ENCODE assay signal across 23 mouse cellular contexts in the genomic region with DNA sequence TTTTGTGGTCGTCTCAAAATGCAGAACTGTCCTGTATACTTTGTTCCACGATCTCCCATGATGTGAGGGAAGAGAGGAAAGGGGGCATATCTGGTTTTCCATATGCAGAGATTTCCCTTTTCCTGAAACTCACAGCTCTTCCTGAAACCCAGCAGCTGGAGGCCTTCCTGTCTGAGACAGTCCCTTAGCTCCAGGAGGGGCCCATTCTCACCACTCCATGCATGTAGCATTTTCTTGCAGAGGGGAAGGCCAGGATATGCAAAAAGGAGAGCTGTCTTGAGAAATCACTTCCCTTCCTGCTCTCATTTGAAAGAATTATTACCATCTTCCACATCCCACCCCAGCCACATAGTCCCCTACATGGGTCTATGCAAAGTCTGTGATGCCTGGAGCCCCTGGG.
DNase-seq lines count a peak whose midpoint lies in the region; ATAC-seq and TF ChIP-seq lines count a peak whose summit lies in the region.
"Had no signal": no experiment of that assay in that cellular context is flagged by ENCODE, and none has a peak within 500 bp of the region (broad histone marks: within the 10 kb centered on the region; RNA-seq: fewer than 3 reads in every experiment).

No protein-coding gene starts in this region.

- peak; percentile 45; the same call in 1 of the 2 replicates for ATAC-seq in heart, embryonic 12.5 days (ENCODE audit: insufficient number of reproducible peaks, low FRiP score)
- ATAC-seq in intestine, embryonic 14.5 days (replicated peaks; ENCODE audit: low FRiP score, low TSS enrichment, low read depth) = no peak
- no peak for ATAC-seq in intestine, postnatal 0 days
- ATAC-seq in liver, embryonic 16.5 days (ENCODE audit: low read depth) = peak; percentile 11; the same call in 1 of the 2 replicates
- no peak for ATAC-seq in liver, embryonic 11.5 days (replicated peaks; ENCODE audit: low FRiP score)
- ATAC-seq: forebrain, embryonic 15.5 days; hindbrain, postnatal 0 days; lung, postnatal 0 days had no signal

- H3K36me3 ChIP-seq in heart, embryonic 12.5 days = no peaks in the 10 kb centered on the region
- no peaks in the 10 kb centered on the region for H3K36me3 ChIP-seq in intestine, embryonic 14.5 days (ENCODE audit: control insufficient read depth, insufficient read depth, low read length)
- no peaks in the 10 kb centered on the region for H3K36me3 ChIP-seq in intestine, postnatal 0 days (ENCODE audit: control insufficient read depth, insufficient read depth)
- H3K36me3 ChIP-seq in liver, embryonic 16.5 days (ENCODE audit: control insufficient read depth, insufficient read depth) = no peaks in the 10 kb centered on the region
- no peaks in the 10 kb centered on the region for H3K36me3 ChIP-seq in liver, embryonic 11.5 days (ENCODE audit: control insufficient read depth, insufficient read depth, low read length)
- H3K36me3 ChIP-seq in CH12.LX (replicated peaks in 1 of 2; ENCODE audit: control insufficient read depth in 1 of 2, insufficient read depth in 1 of 2, low read length in 1 of 2) = no peaks in the 10 kb centered on the region
- H3K36me3 ChIP-seq: embryonic facial prominence, embryonic 10.5 days; forebrain, embryonic 15.5 days; midbrain, embryonic 12.5 days; neural tube, embryonic 15.5 days had no signal

- H3K4me2 ChIP-seq in heart, embryonic 12.5 days = no peak overlapping the region
- H3K4me2 ChIP-seq in intestine, embryonic 14.5 days (ENCODE audit: low read length) = no peak overlapping the region
- no peak overlapping the region for H3K4me2 ChIP-seq in intestine, postnatal 0 days (replicated peaks; ENCODE audit: low read depth)
- no peak overlapping the region for H3K4me2 ChIP-seq in liver, embryonic 16.5 days (ENCODE audit: low read depth, low read length)
- no peak overlapping the region for H3K4me2 ChIP-seq in liver, embryonic 11.5 days
- peak overlapping the region; percentile 55; the same call in 1 of the 2 replicates for H3K4me2 ChIP-seq in CH12.LX (ENCODE audit: insufficient read depth, low read depth, poor library complexity, severe bottlenecking)
- H3K4me2 ChIP-seq: forebrain, embryonic 15.5 days; midbrain, embryonic 12.5 days; neural tube, embryonic 15.5 days had no signal

- H3K79me2 ChIP-seq in CH12.LX (replicated peaks; ENCODE audit: control insufficient read depth, extremely low read depth, insufficient read depth, poor library complexity, severe bottlenecking) = no peaks in the 10 kb centered on the region

- no peak for TF ChIP-seq POLR2A in CH12.LX (IDR thresholded peaks at IDR 0.05; ENCODE audit: low read depth, low read length)

- H3K4me1 ChIP-seq in heart, embryonic 12.5 days (replicated peaks) = no peaks in the 10 kb centered on the region
- 0 out of 2 replicates have a peak, but pooled peaks cover 6% of the 10 kb centered on the region for H3K4me1 ChIP-seq in intestine, embryonic 14.5 days (replicated peaks; ENCODE audit: control insufficient read depth, insufficient read depth, low read length)
- H3K4me1 ChIP-seq in intestine, postnatal 0 days (replicated peaks; ENCODE audit: control insufficient read depth, insufficient read depth, low read length) = no peaks in the 10 kb centered on the region
- no peaks in the 10 kb centered on the region for H3K4me1 ChIP-seq in liver, embryonic 16.5 days (ENCODE audit: control insufficient read depth, low read depth, low read length)
- H3K4me1 ChIP-seq in liver, embryonic 11.5 days (replicated peaks; ENCODE audit: control insufficient read depth, insufficient read depth, low read length) = no peaks in the 10 kb centered on the region
- peaks cover 6 to 32% of the 10 kb centered on the region in 2 experiments; a peak in 3 of 4 replicates for H3K4me1 ChIP-seq in CH12.LX (ENCODE audit: control insufficient read depth in 1 of 2, insufficient read depth in 2 of 2)
- H3K4me1 ChIP-seq: embryonic facial prominence, embryonic 10.5 days; forebrain, embryonic 15.5 days; midbrain, embryonic 12.5 days; neural tube, embryonic 15.5 days had no signal

- no peak for DNase-seq in heart, adult 8-10 months (ENCODE audit: low spot score)
- no peak for DNase-seq in intestine, embryonic 14.5 days (ENCODE audit: low spot score)
- DNase-seq in liver, embryonic 11.5 days (ENCODE audit: low spot score) = no peak
- no peak for DNase-seq in CH12.LX (ENCODE audit: extremely low read depth)
- DNase-seq in adrenal gland, postnatal 4 days (ENCODE audit: low spot score in 2 of 2) = no peak
- DNase-seq: adrenal gland, postnatal 36 days; cerebellum, adult 11 months; cerebellum, postnatal 10 days; kidney, postnatal 36 days; layer of hippocampus, postnatal 36 days; right cerebral cortex, adult 18-20 months; right cerebral cortex, postnatal 4 days; thymus, adult 18-20 months; thymus, postnatal 36 days had no signal

- TF ChIP-seq EP300 in CH12.LX (IDR thresholded peaks at IDR 0.05; ENCODE audit: low read length) = no peak

- TF ChIP-seq RAD21 in CH12.LX (IDR thresholded peaks at IDR 0.05; ENCODE audit: low read depth, low read length) = no peak

- H3K27ac ChIP-seq in heart, embryonic 12.5 days (ENCODE audit: poor library complexity, severe bottlenecking) = peak overlapping the region; percentile 45
- H3K27ac ChIP-seq in intestine, embryonic 14.5 days (ENCODE audit: low read depth) = peak overlapping the region; percentile 19; the same call in 1 of the 2 replicates
- no peak overlapping the region for H3K27ac ChIP-seq in intestine, postnatal 0 days (ENCODE audit: low read depth, low read length)
- H3K27ac ChIP-seq in liver, embryonic 16.5 days (ENCODE audit: low read length) = no peak overlapping the region
- H3K27ac ChIP-seq in liver, embryonic 11.5 days (ENCODE audit: low read depth, low read length) = no peak overlapping the region
- no peak overlapping the region for H3K27ac ChIP-seq in CH12.LX (ENCODE audit: insufficient read depth, low read depth)
- H3K27ac ChIP-seq: embryonic facial prominence, embryonic 10.5 days; forebrain, embryonic 15.5 days; hindbrain, postnatal 0 days; midbrain, embryonic 12.5 days; neural tube, embryonic 15.5 days had no signal

- dilution Hi-C loops in CH12.LX (cut with MboI; ENCODE audit: extremely low pct_ligation_motif_present, extremely low pct_unique_long_range_greater_than_20kb, low sequenced_read_pairs) = no loop called here

- H3K4me3 ChIP-seq in heart, embryonic 12.5 days = no peak overlapping the region
- no peak overlapping the region for H3K4me3 ChIP-seq in intestine, embryonic 14.5 days (ENCODE audit: low read depth, low read length)
- no peak overlapping the region for H3K4me3 ChIP-seq in intestine, postnatal 0 days (ENCODE audit: low read depth, low read length)
- H3K4me3 ChIP-seq in liver, embryonic 16.5 days (ENCODE audit: low read depth, low read length) = no peak overlapping the region
- no peak overlapping the region for H3K4me3 ChIP-seq in liver, embryonic 11.5 days (ENCODE audit: low read depth, low read length)
- H3K4me3 ChIP-seq in CH12.LX (replicated peaks in 1 of 3; ENCODE audit: low read depth in 2 of 3, low read length in 2 of 3, poor library complexity in 1 of 3) = no peak overlapping the region
- H3K4me3 ChIP-seq: embryonic facial prominence, embryonic 10.5 days; forebrain, embryonic 15.5 days; midbrain, embryonic 12.5 days; neural tube, embryonic 15.5 days had no signal

- no peak for TF ChIP-seq CTCF in intestine, postnatal 0 days (IDR thresholded peaks at IDR 0.05; ENCODE audit: low read depth)
- no peak for TF ChIP-seq CTCF in CH12.LX (conservative IDR thresholded peaks at IDR 0.05 in 1 of 2, IDR thresholded peaks at IDR 0.05 in 1 of 2; ENCODE audit: low read depth in 2 of 2, low read length in 2 of 2)

- H3K27me3 ChIP-seq in heart, embryonic 12.5 days (replicated peaks) = no peaks in the 10 kb centered on the region
- H3K27me3 ChIP-seq in intestine, embryonic 14.5 days (replicated peaks; ENCODE audit: control insufficient read depth, insufficient read depth, low read length) = no peaks in the 10 kb centered on the region
- H3K27me3 ChIP-seq in intestine, postnatal 0 days (replicated peaks; ENCODE audit: control insufficient read depth, insufficient read depth, low read length) = no peaks in the 10 kb centered on the region
- no peaks in the 10 kb centered on the region for H3K27me3 ChIP-seq in liver, embryonic 16.5 days (ENCODE audit: control insufficient read depth, insufficient read depth, low read depth, low read length)
- H3K27me3 ChIP-seq in liver, embryonic 11.5 days (replicated peaks; ENCODE audit: control insufficient read depth, insufficient read depth, low read length) = no peaks in the 10 kb centered on the region
- no peaks in the 10 kb centered on the region for H3K27me3 ChIP-seq in CH12.LX (replicated peaks)
- H3K27me3 ChIP-seq: forebrain, embryonic 15.5 days; midbrain, embryonic 12.5 days; neural tube, embryonic 15.5 days had no signal

- in situ Hi-C loops in CH12.LX (cut with MboI; ENCODE audit: low pct_ligation_motif_present, low pct_unique_long_range_greater_than_20kb, low sequenced_read_pairs) = loop anchor here (10.0 kb wide), 1 partner anchor 117 kb away; no protein-coding TSS in a partner anchor

- 53% methylated on average over 2 of the region's 2 CpGs for WGBS in heart, embryonic 12.5 days
- 60% methylated on average over 2 of the region's 2 CpGs for WGBS in intestine, embryonic 14.5 days
- WGBS in intestine, postnatal 0 days = 62% methylated on average over 2 of the region's 2 CpGs
- 25% methylated on average over 2 of the region's 2 CpGs for WGBS in liver, embryonic 16.5 days (ENCODE audit: insufficient replicate concordance)
- WGBS in liver, embryonic 11.5 days = 53% methylated on average over 2 of the region's 2 CpGs

- H3K9ac ChIP-seq in heart, embryonic 12.5 days = no peak overlapping the region
- no peak overlapping the region for H3K9ac ChIP-seq in intestine, embryonic 14.5 days (ENCODE audit: low read length)
- H3K9ac ChIP-seq in intestine, postnatal 0 days (ENCODE audit: low read depth, low read length) = no peak overlapping the region
- H3K9ac ChIP-seq in liver, embryonic 16.5 days (ENCODE audit: low read depth, low read length) = no peak overlapping the region
- no peak overlapping the region for H3K9ac ChIP-seq in liver, embryonic 11.5 days (ENCODE audit: low read depth, low read length)
- H3K9ac ChIP-seq in CH12.LX (ENCODE audit: insufficient read depth, low read depth) = no peak overlapping the region
- H3K9ac ChIP-seq: forebrain, embryonic 15.5 days; midbrain, embryonic 12.5 days; neural tube, embryonic 15.5 days had no signal

- H3K9me3 ChIP-seq in heart, embryonic 12.5 days (replicated peaks) = no peaks in the 10 kb centered on the region
- no peaks in the 10 kb centered on the region for H3K9me3 ChIP-seq in intestine, embryonic 14.5 days (ENCODE audit: control insufficient read depth, low read length)
- no peaks in the 10 kb centered on the region for H3K9me3 ChIP-seq in intestine, postnatal 0 days (ENCODE audit: control insufficient read depth)
- no peaks in the 10 kb centered on the region for H3K9me3 ChIP-seq in liver, embryonic 16.5 days (replicated peaks; ENCODE audit: control insufficient read depth, low read length)
- H3K9me3 ChIP-seq in liver, embryonic 11.5 days (ENCODE audit: control insufficient read depth, low read length) = no peaks in the 10 kb centered on the region
- no peaks in the 10 kb centered on the region for H3K9me3 ChIP-seq in CH12.LX (replicated peaks; ENCODE audit: low read length)
- H3K9me3 ChIP-seq: embryonic facial prominence, embryonic 10.5 days; forebrain, embryonic 15.5 days; midbrain, embryonic 12.5 days; neural tube, embryonic 15.5 days had no signal

Comparison
In these comparisons a context has a peak if more than half of its experiments do, and no peak if none do; other contexts are left out.
1. ATAC-seq: peak in heart, embryonic 12.5 days (single experiment) and liver, embryonic 16.5 days (single experiment); none in intestine, embryonic 14.5 days (single experiment), intestine, postnatal 0 days (single experiment) and liver, embryonic 11.5 days (single experiment).
2. H3K27ac ChIP-seq: peak in heart, embryonic 12.5 days (single experiment) and intestine, embryonic 14.5 days (single experiment); none in intestine, postnatal 0 days (single experiment), liver, embryonic 16.5 days (single experiment), liver, embryonic 11.5 days (single experiment) and CH12.LX (single experiment).